Mouse (Mus musculus): ENCODE measurements around the gene Tph2. TPM values are rescaled to one million over a fixed set of nuclear protein-coding genes. Genes with fewer than 3 reads are reported as not detected.

The Tph2 gene
- polyA plus RNA-seq, 1 experiment from 2014 or later = 0.09 TPM

DNA sequence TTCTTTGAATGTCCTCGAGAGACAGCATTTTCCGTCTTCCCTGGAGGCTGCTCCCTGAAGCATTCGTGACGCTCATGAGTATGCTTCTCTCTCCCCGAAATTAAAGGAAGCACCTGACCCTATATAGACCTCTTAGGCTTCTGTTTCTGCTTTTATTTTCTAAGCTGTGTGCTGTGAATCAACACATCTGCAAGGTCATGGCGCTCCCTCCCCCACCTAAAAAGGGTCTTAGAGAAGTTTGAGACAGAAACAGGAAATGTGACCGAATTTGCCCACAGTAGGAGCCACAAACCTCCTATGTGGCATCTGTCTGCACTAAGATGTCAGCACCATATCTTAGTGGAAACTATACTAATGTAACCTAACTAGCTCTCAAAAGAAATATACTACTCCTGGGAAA, 124.1 kb downstream of the Tph2 start:
- no peaks in the 10 kb centered on the region for H3K9me3 ChIP-seq (ENCODE audit: low read depth, low read length)
- no peaks in the 10 kb centered on the region for H3K36me3 ChIP-seq (ENCODE audit: insufficient read depth)
- H3K4me1 ChIP-seq (ENCODE audit: insufficient read depth) = no peaks in the 10 kb centered on the region
- no peak for TF ChIP-seq CTCF (IDR thresholded peaks at IDR 0.05; ENCODE audit: low read depth)
- H3K27me3 ChIP-seq (ENCODE audit: insufficient read depth, low read length) = no peaks in the 10 kb centered on the region
- no peak overlapping the region for H3K9ac ChIP-seq
- DNase-seq = no peak
- no peak overlapping the region for H3K27ac ChIP-seq (ENCODE audit: low read depth)
- no peak for ATAC-seq (ENCODE audit: insufficient read depth)
- 62% methylated on average over 7 of the region's 7 CpGs for WGBS
- H3K4me2 ChIP-seq = no peak overlapping the region
- no peak overlapping the region for H3K4me3 ChIP-seq (ENCODE audit: low read depth, low read length)

DNA sequence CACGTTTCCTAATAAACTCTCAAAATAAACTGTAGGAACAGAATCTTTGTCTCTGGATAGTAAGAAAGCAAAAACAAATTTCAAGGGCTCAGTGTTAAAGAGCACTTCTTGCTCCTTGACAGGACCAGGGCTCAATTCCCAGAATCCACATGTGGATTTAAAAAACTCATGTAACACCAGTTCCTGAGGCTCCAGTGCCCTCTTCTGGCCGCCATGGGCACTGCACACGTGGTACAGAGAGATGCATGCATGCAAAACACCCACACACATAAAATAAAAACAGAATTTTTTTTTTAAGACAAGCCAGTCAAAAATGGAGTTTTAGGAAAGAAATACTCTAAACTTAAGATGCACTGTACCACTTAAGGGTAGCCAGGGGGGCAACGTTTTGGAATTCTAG, 133.2 kb downstream of the Tph2 start:
- peak; percentile 5 for DNase-seq
- 57% methylated on average over 4 of the region's 4 CpGs for WGBS
- no peaks in the 10 kb centered on the region for H3K36me3 ChIP-seq (ENCODE audit: insufficient read depth)
- peak; percentile 49 for TF ChIP-seq CTCF (IDR thresholded peaks at IDR 0.05; ENCODE audit: low read depth)
- no peak overlapping the region for H3K4me3 ChIP-seq (ENCODE audit: low read depth, low read length)
- H3K27ac ChIP-seq (ENCODE audit: low read depth) = no peak overlapping the region
- no peak overlapping the region for H3K4me2 ChIP-seq
- no peaks in the 10 kb centered on the region for H3K4me1 ChIP-seq (ENCODE audit: insufficient read depth)
- no peaks in the 10 kb centered on the region for H3K27me3 ChIP-seq (ENCODE audit: insufficient read depth, low read length)
- ATAC-seq (ENCODE audit: insufficient read depth) = no peak
- no peak overlapping the region for H3K9ac ChIP-seq
- H3K9me3 ChIP-seq (ENCODE audit: low read depth, low read length) = no peaks in the 10 kb centered on the region

DNA sequence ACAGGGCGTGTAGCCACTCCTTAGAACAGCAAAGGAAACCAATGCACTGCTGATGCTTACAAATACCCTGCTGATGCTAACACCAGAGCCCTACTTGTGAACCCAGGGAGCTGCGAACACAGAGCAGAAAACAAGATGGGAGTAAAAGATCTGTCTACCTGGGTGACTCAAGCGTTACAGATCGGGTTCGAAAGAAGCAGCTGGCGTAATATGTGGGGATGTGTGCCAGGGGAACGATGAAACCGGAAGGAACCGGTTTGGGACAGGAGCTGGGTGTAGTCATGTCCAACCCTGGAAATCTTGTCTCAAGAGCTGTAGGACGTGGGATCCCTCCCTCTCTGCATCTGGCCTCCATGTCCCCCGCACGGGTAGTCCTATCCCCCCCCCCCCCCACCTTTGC, 134.1 kb downstream of the Tph2 start:
- DNase-seq = no peak
- H3K36me3 ChIP-seq (ENCODE audit: insufficient read depth) = no peaks in the 10 kb centered on the region
- no peaks in the 10 kb centered on the region for H3K4me1 ChIP-seq (ENCODE audit: insufficient read depth)
- no peak overlapping the region for H3K27ac ChIP-seq (ENCODE audit: low read depth)
- WGBS = 84% methylated on average over 12 of the region's 12 CpGs
- TF ChIP-seq CTCF (IDR thresholded peaks at IDR 0.05; ENCODE audit: low read depth) = no peak
- ATAC-seq (ENCODE audit: insufficient read depth) = no peak
- no peaks in the 10 kb centered on the region for H3K27me3 ChIP-seq (ENCODE audit: insufficient read depth, low read length)
- no peaks in the 10 kb centered on the region for H3K9me3 ChIP-seq (ENCODE audit: low read depth, low read length)
- H3K4me3 ChIP-seq (ENCODE audit: low read depth, low read length) = no peak overlapping the region
- H3K9ac ChIP-seq = no peak overlapping the region
- no peak overlapping the region for H3K4me2 ChIP-seq

DNA sequence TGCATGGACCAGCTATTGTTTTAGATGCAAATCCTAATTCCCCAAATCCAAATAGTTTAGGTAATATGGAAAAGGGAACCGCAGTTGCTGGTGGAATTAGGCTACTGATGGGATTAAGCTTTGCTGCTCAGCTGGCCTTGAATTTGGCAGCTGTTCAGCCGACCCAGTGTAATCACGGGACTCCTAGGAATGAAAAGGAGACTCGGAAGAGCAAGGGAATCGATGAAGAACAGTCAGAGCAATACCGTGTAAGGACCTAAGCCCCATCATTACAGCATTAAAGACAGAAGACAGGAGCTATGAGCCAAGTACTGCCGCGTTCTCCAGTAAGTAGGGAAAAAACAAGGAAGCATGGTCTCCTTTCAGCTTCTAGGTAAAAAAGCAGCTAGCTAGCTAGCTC, 134.6 kb downstream of the Tph2 start:
- DNase-seq (peak; percentile 2), ATAC-seq (ENCODE audit: insufficient read depth) (no peak)
- Histone ChIP-seq H3K27me3 (ENCODE audit: insufficient read depth, low read length) (no peaks in the 10 kb centered on the region), H3K4me2 (no peak overlapping the region), H3K4me3 (ENCODE audit: low read depth, low read length) (no peak overlapping the region), H3K36me3 (ENCODE audit: insufficient read depth) (no peaks in the 10 kb centered on the region), H3K4me1 (ENCODE audit: insufficient read depth) (no peaks in the 10 kb centered on the region), H3K27ac (ENCODE audit: low read depth) (no peak overlapping the region), H3K9me3 (ENCODE audit: low read depth, low read length) (no peaks in the 10 kb centered on the region), H3K9ac (no peak overlapping the region)
- no peak for TF ChIP-seq CTCF (IDR thresholded peaks at IDR 0.05; ENCODE audit: low read depth)
- 67% methylated on average over 8 of the region's 8 CpGs for WGBS

DNA sequence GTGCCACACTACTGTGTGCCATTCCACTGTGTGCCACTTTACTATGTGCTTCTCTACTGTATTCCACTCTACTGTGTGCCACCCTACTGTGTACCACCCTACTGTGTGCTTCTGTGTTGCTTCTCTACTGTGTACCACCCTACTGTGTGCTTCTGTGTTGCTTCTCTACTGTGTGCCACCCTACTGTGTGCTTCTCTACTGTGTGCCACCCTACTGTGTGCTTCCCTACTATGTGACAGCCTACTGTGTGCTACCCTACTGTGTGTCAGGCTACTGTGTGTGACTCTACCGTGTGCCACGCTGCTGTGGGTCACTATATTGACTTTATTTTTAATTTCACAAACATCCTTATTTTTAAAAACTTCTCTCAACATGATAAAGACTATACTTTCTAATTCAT, 136.3 kb downstream of the Tph2 start:
- H3K36me3 ChIP-seq (ENCODE audit: insufficient read depth) = no peaks in the 10 kb centered on the region
- H3K9me3 ChIP-seq (ENCODE audit: low read depth, low read length) = no peaks in the 10 kb centered on the region
- H3K27me3 ChIP-seq (ENCODE audit: insufficient read depth, low read length) = no peaks in the 10 kb centered on the region
- H3K4me2 ChIP-seq = no peak overlapping the region
- no peak overlapping the region for H3K9ac ChIP-seq
- no peak overlapping the region for H3K4me3 ChIP-seq (ENCODE audit: low read depth, low read length)
- H3K4me1 ChIP-seq (ENCODE audit: insufficient read depth) = no peaks in the 10 kb centered on the region
- TF ChIP-seq CTCF (IDR thresholded peaks at IDR 0.05; ENCODE audit: low read depth) = no peak
- DNase-seq (no peak), ATAC-seq (ENCODE audit: insufficient read depth) (no peak)
- 89% methylated on average over 2 of the region's 2 CpGs for WGBS
- no peak overlapping the region for H3K27ac ChIP-seq (ENCODE audit: low read depth)

DNA sequence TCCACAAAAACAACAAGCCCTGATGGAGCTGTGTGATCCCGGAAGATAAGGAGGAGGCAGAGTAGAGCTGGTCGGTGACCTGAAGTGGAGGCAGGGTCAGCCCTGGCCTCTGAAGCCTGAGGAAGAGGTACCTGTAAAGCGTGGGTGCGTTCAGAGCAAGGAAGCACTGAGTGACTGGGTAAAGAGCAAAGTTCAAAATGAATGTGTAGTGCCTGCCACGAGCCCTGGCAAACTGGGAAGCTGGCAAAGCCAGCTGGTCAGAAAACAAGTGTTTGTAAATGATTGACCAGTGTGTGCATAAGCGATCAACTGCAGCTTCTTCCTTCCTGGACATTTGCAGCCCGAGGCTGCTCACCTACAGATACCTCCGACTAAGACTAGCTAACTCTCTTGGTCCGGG, 149.1 kb downstream of the Tph2 start:
- no peak for TF ChIP-seq CTCF (IDR thresholded peaks at IDR 0.05; ENCODE audit: low read depth)
- Histone ChIP-seq H3K4me1 (ENCODE audit: insufficient read depth) (no peaks in the 10 kb centered on the region), H3K27me3 (ENCODE audit: insufficient read depth, low read length) (no peaks in the 10 kb centered on the region), H3K9me3 (ENCODE audit: low read depth, low read length) (no peaks in the 10 kb centered on the region), H3K27ac (ENCODE audit: low read depth) (no peak overlapping the region), H3K4me3 (ENCODE audit: low read depth, low read length) (no peak overlapping the region), H3K36me3 (ENCODE audit: insufficient read depth) (no peaks in the 10 kb centered on the region), H3K4me2 (no peak overlapping the region), H3K9ac (no peak overlapping the region)
- 76% methylated on average over 9 of the region's 9 CpGs for WGBS
- DNase-seq (no peak), ATAC-seq (ENCODE audit: insufficient read depth) (no peak)

Other genes with a start within 250 kb of the Tph2 start
- 71.8 and 74.4 TPM in 2 replicates for gene Tbc1d15, start 66.4 kb upstream of the Tph2 start, polyA plus RNA-seq (2014; fragmentation: Nextera tagmentation; extraction: Ambion mirVana)
- gene Rab21, start 130.6 kb upstream of the Tph2 start, polyA plus RNA-seq (2014; fragmentation: Nextera tagmentation; extraction: Ambion mirVana) = 7.3 and 7.4 TPM in 2 replicates
- gene Tmem19, start 177.5 kb upstream of the Tph2 start, polyA plus RNA-seq (2014; fragmentation: Nextera tagmentation; extraction: Ambion mirVana) = 28.5 and 30.1 TPM in 2 replicates
- gene Thap2, start 199.4 kb upstream of the Tph2 start, polyA plus RNA-seq (2014; fragmentation: Nextera tagmentation; extraction: Ambion mirVana) = 17.3 and 19.0 TPM in 2 replicates
- 22.7 and 23.1 TPM in 2 replicates for gene Zfc3h1, start 199.9 kb upstream of the Tph2 start, polyA plus RNA-seq (2014; fragmentation: Nextera tagmentation; extraction: Ambion mirVana)